Mouse (Mus musculus): ENCODE measurements around the gene Trappc1. TPM values are rescaled to one million over a fixed set of nuclear protein-coding genes. Genes with fewer than 3 reads are reported as not detected.

Trappc1 gene
- 195 and 215 TPM in 2 replicates for polyA plus RNA-seq (2014; fragmentation: Nextera tagmentation; extraction: Ambion mirVana)

DNA sequence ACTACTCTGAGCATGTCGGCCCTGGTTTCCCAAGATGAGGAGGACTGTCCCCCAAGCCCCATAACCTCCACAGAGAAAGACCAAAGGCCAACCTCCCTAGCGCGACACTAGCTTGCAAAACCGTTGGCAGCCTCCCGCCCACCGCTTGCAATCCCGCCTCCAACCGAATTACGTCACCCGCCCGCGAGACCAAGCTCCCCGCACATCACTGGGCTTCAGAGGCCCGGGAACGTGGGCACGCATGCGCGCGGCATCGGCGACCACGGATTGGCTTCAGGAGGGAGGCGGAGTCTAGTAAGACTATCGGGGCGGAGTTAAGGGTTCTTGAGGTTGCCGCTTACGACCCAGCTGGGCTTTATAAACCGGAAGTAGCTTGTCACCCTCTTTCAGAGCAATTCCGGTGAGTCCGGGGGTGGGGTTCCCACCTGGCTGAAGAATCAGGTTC is at the start of gene Trappc1, which contains the start of gene Cntrob:
Gene Trappc1, plus strand, starts transcription at position 314 of the 445 bp plus-strand sequence.
Gene Cntrob, minus strand, starts transcription at position 109 of the 445 bp plus-strand sequence.
- Histone ChIP-seq H3K4me2 (ENCODE audit: low read depth) (peak within 1 kb of the TSS; percentile 76), H3K4me1 (ENCODE audit: control insufficient read depth, insufficient read depth, low read length) (peaks cover 27% of the 10 kb centered on the region), H3K9ac (ENCODE audit: low read length) (peak within 1 kb of the TSS; percentile 86), H3K4me3 (ENCODE audit: low read depth, low read length) (peak within 1 kb of the TSS; percentile 61), H3K27ac (ENCODE audit: low read depth, low read length) (peak within 1 kb of the TSS; percentile 74), H3K36me3 (ENCODE audit: control insufficient read depth, insufficient read depth, low read length) (no peaks in the 10 kb centered on the region), H3K9me3 (ENCODE audit: control insufficient read depth, low read length) (no peaks in the 10 kb centered on the region), H3K27me3 (ENCODE audit: control insufficient read depth, insufficient read depth, low read length) (peaks cover 19% of the 10 kb centered on the region)
- DNase-seq (ENCODE audit: low spot score) (peak; percentile 98), ATAC-seq (ENCODE audit: insufficient read depth, low FRiP score, low TSS enrichment) (peak; percentile 91)
- WGBS: under 1% methylated on average over 30 of the region's 30 CpGs

DNA sequence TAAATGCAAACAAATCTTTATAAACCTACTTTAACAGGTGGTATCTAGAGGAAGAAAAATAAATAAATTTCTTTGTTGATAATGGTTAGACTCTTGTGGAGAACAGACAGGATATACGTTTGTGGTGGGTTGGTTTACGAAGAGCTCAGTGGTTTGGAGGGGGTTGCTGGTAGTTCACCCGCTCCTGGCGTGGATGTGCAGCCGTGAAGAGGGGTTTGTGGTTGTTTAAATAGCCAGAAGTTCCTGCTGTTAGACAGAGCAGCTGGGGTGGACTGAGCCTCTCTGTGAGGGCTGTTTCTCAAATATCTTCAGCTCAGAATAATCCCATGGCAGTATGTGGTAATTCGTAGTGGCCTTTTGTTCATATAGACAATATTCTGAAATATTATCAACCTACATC is 48.1 kb upstream of the Trappc1 start:
- Histone ChIP-seq H3K36me3 (ENCODE audit: control insufficient read depth, insufficient read depth, low read length) (no peaks in the 10 kb centered on the region), H3K4me1 (ENCODE audit: control insufficient read depth, insufficient read depth, low read length) (peaks cover 2% of the 10 kb centered on the region; the same call in 1 of the 2 replicates), H3K4me3 (ENCODE audit: low read depth, low read length) (no peak overlapping the region), H3K9ac (ENCODE audit: low read length) (no peak overlapping the region), H3K27ac (ENCODE audit: low read depth, low read length) (no peak overlapping the region), H3K9me3 (ENCODE audit: control insufficient read depth, low read length) (no peaks in the 10 kb centered on the region), H3K27me3 (ENCODE audit: control insufficient read depth, insufficient read depth, low read length) (no peaks in the 10 kb centered on the region), H3K4me2 (ENCODE audit: low read depth) (no peak overlapping the region)
- WGBS: 85% methylated on average over 6 of the region's 6 CpGs
- DNase-seq (ENCODE audit: low spot score): no peak
- ATAC-seq (ENCODE audit: insufficient read depth, low FRiP score, low TSS enrichment): no peak

DNA sequence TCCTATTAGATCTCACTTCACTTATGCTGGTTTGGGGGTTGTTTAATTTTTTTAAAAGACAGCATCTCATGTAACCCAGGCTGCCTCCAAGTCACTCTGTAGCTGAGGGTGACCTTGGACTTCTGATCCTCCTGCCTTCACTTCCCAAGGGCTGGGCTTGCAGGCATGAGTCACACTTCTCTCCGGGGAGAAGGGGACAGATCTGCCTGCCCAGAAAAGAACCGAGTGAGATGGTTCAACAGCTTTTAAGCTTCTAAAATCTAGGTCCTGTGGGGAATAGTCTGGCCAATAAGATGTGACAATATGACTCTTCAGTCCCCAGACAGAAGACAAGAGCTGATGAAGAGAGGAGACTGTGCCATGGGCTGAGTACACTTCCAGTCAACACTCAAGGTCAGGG is 47.7 kb upstream of the Trappc1 start:
- no peak for ATAC-seq (ENCODE audit: insufficient read depth, low FRiP score, low TSS enrichment)
- 91% methylated on average over 2 of the region's 2 CpGs for WGBS

DNA sequence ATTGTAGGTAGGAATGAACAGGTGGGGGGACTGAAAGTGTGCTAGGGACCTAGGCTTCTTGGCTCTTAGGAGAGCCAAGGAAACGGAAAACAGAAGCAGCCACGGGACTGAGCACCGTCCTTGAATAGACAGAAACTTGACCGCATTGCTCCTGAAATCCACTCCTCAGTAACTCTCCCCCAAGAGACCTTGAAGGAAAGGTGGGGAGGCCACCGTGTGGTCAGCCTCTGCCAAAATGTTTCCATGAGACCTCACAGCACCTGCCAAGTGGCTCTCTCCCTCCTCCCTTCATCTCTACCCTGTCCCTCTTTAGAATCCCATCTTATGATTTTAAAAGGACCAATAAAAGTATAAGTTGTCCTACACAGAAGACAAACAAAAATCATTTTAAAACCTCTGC is 46.5 kb upstream of the Trappc1 start:
- ATAC-seq (ENCODE audit: insufficient read depth, low FRiP score, low TSS enrichment) (no peak), DNase-seq (ENCODE audit: low spot score) (no peak)
- Histone ChIP-seq H3K36me3 (ENCODE audit: control insufficient read depth, insufficient read depth, low read length) (no peaks in the 10 kb centered on the region), H3K27me3 (ENCODE audit: control insufficient read depth, insufficient read depth, low read length) (no peaks in the 10 kb centered on the region), H3K9ac (ENCODE audit: low read length) (no peak overlapping the region), H3K27ac (ENCODE audit: low read depth, low read length) (no peak overlapping the region), H3K4me3 (ENCODE audit: low read depth, low read length) (no peak overlapping the region), H3K4me1 (ENCODE audit: control insufficient read depth, insufficient read depth, low read length) (no peaks in the 10 kb centered on the region), H3K4me2 (ENCODE audit: low read depth) (no peak overlapping the region), H3K9me3 (ENCODE audit: control insufficient read depth, low read length) (no peaks in the 10 kb centered on the region)
- WGBS: 73% methylated on average over 5 of the region's 5 CpGs

More for the DNA sequence above, 47.7 kb upstream of the Trappc1 start:
- Histone ChIP-seq H3K36me3 (ENCODE audit: control insufficient read depth, insufficient read depth, low read length) (no peaks in the 10 kb centered on the region), H3K4me2 (ENCODE audit: low read depth) (no peak overlapping the region), H3K4me3 (ENCODE audit: low read depth, low read length) (no peak overlapping the region), H3K4me1 (ENCODE audit: control insufficient read depth, insufficient read depth, low read length) (peaks cover 2% of the 10 kb centered on the region; the same call in 1 of the 2 replicates), H3K27ac (ENCODE audit: low read depth, low read length) (no peak overlapping the region), H3K9ac (ENCODE audit: low read length) (no peak overlapping the region), H3K27me3 (ENCODE audit: control insufficient read depth, insufficient read depth, low read length) (no peaks in the 10 kb centered on the region), H3K9me3 (ENCODE audit: control insufficient read depth, low read length) (no peaks in the 10 kb centered on the region)
- no peak for DNase-seq (ENCODE audit: low spot score)

DNA sequence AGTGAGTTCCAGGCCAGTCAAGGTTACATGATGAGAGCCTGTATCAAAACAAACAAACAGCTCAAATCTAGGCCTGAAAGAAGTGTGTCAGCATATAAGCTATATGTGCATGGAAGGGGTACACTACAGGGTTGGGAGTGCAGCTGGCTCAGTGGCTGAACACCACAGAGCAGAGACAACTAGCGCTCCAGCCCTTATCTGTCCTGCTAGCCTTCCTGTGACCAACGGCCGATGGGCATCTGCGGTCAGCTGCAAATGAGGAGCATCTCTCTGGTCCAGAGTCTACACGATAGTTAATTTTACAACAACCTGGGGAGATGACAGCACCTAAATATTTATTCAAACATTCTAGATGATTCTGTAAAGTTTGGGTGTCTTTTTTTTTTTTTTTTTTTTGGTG is 32.7 kb upstream of the Trappc1 start:
- H3K36me3 ChIP-seq (ENCODE audit: control insufficient read depth, insufficient read depth, low read length): no peaks in the 10 kb centered on the region
- ATAC-seq (ENCODE audit: insufficient read depth, low FRiP score, low TSS enrichment) (no peak), DNase-seq (ENCODE audit: low spot score) (no peak)
- H3K4me2 ChIP-seq (ENCODE audit: low read depth): no peak overlapping the region
- no peaks in the 10 kb centered on the region for H3K27me3 ChIP-seq (ENCODE audit: control insufficient read depth, insufficient read depth, low read length)
- 91% methylated on average over 5 of the region's 5 CpGs for WGBS
- no peaks in the 10 kb centered on the region for H3K4me1 ChIP-seq (ENCODE audit: control insufficient read depth, insufficient read depth, low read length)
- H3K4me3 ChIP-seq (ENCODE audit: low read depth, low read length): no peak overlapping the region
- no peak overlapping the region for H3K27ac ChIP-seq (ENCODE audit: low read depth, low read length)
- no peak overlapping the region for H3K9ac ChIP-seq (ENCODE audit: low read length)
- H3K9me3 ChIP-seq (ENCODE audit: control insufficient read depth, low read length): no peaks in the 10 kb centered on the region

DNA sequence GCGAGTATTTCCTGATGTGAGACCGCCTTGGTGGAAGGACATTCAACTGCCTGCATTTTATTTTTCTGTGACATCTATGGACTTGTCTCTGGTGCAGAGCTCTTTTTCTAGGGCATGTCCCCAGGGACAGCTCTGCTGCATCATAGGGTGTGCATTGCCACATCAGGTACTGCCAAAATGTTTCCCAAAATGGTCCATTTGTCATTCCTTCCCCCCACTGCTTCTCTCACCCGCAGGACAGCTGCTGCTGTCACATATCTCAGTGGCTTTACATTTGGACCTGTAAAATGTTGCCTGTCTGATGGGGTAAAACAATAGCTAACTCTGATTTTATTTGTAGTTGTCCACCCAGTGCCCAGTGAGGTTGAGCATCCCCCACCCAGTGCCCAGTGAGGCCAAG is 28.5 kb upstream of the Trappc1 start:
- H3K4me3 ChIP-seq (ENCODE audit: low read depth, low read length): no peak overlapping the region

DNA sequence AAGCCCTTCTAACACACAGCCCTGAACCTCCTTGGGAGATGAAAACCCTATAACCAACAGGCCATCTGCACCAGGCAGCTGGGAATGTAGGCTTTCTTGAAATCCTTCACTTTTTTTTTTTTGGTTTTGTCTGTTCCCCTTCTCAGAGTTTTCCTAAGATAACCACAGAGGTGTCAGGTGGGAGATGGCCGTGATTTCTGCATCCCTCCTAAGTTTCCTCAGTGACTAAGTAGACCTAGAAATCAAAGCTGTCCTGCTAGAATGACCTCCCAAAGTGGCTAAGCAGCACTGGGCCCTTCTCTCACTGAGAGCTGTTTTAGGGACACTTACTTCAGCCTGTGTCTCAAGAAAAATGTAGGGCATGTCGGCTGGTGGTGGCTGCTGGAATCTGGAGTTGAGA is 26.0 kb upstream of the Trappc1 start:
- Histone ChIP-seq H3K36me3 (ENCODE audit: control insufficient read depth, insufficient read depth, low read length) (0 out of 2 replicates have a peak, but pooled peaks cover under 1% of the 10 kb centered on the region), H3K27me3 (ENCODE audit: control insufficient read depth, insufficient read depth, low read length) (no peaks in the 10 kb centered on the region), H3K4me3 (ENCODE audit: low read depth, low read length) (no peak overlapping the region), H3K4me2 (ENCODE audit: low read depth) (no peak overlapping the region), H3K9me3 (ENCODE audit: control insufficient read depth, low read length) (no peaks in the 10 kb centered on the region), H3K9ac (ENCODE audit: low read length) (no peak overlapping the region), H3K4me1 (ENCODE audit: control insufficient read depth, insufficient read depth, low read length) (no peaks in the 10 kb centered on the region), H3K27ac (ENCODE audit: low read depth, low read length) (no peak overlapping the region)
- no peak for ATAC-seq (ENCODE audit: insufficient read depth, low FRiP score, low TSS enrichment)
- no peak for DNase-seq (ENCODE audit: low spot score)
- 87% methylated on average over 2 of the region's 2 CpGs for WGBS

More for the DNA sequence above, 28.5 kb upstream of the Trappc1 start:
- Histone ChIP-seq H3K4me2 (ENCODE audit: low read depth) (no peak overlapping the region), H3K4me1 (ENCODE audit: control insufficient read depth, insufficient read depth, low read length) (no peaks in the 10 kb centered on the region), H3K9me3 (ENCODE audit: control insufficient read depth, low read length) (no peaks in the 10 kb centered on the region), H3K36me3 (ENCODE audit: control insufficient read depth, insufficient read depth, low read length) (no peaks in the 10 kb centered on the region), H3K27ac (ENCODE audit: low read depth, low read length) (no peak overlapping the region), H3K9ac (ENCODE audit: low read length) (no peak overlapping the region), H3K27me3 (ENCODE audit: control insufficient read depth, insufficient read depth, low read length) (no peaks in the 10 kb centered on the region)
- DNase-seq (ENCODE audit: low spot score) (no peak), ATAC-seq (ENCODE audit: insufficient read depth, low FRiP score, low TSS enrichment) (no peak)
- 90% methylated on average over 3 of the region's 3 CpGs for WGBS

DNA sequence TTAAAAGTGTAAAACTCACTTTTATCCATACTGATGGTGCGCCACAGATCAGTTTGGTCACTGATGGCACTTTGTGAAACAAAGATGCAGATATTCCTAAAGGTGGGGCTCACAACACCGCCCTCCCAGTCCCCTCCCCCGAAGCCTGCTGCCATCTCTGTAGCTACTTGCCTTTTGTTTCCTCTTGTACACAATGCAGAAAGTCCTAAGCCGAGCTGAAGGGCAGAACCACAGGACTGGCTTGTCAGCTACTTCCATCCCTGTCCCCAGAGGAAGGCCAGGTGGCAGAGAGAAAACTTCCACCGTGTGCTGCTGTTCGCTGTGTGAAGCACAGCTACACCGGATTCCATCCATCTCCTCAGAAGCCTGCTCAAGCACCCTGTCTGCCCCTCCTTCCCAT is 25.5 kb upstream of the Trappc1 start:
- no peak for ATAC-seq (ENCODE audit: insufficient read depth, low FRiP score, low TSS enrichment)
- 81% methylated on average over 7 of the region's 7 CpGs for WGBS
- Histone ChIP-seq H3K27me3 (ENCODE audit: control insufficient read depth, insufficient read depth, low read length) (no peaks in the 10 kb centered on the region), H3K4me2 (ENCODE audit: low read depth) (no peak overlapping the region), H3K27ac (ENCODE audit: low read depth, low read length) (0 out of 2 replicates have a peak overlapping the region, but pooled peaks have one; percentile 7), H3K36me3 (ENCODE audit: control insufficient read depth, insufficient read depth, low read length) (peaks cover 4% of the 10 kb centered on the region; the same call in 1 of the 2 replicates), H3K9ac (ENCODE audit: low read length) (no peak overlapping the region), H3K4me3 (ENCODE audit: low read depth, low read length) (no peak overlapping the region), H3K9me3 (ENCODE audit: control insufficient read depth, low read length) (no peaks in the 10 kb centered on the region), H3K4me1 (ENCODE audit: control insufficient read depth, insufficient read depth, low read length) (no peaks in the 10 kb centered on the region)
- no peak for DNase-seq (ENCODE audit: low spot score)

DNA sequence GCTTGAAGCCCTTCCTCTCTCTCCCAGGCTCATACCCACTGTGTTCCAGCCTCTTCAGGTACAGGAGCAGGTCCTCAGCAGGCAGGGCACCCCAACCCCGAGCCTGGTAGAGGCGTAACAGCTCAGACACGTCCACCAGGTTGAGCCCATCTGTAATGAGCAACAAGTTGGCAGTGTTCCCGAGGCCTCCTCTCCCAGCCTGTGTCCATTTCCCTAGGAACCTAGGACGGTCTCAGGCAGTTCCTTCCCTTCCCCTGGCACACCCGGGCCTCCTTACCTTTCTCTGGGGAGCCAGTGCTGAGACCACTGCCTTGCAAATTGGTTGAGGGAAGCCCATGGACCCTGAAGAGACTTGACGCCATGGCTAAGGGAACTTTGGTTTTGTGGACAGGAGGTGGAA is 21.0 kb upstream of the Trappc1 start:
- no peak overlapping the region for H3K4me2 ChIP-seq (ENCODE audit: low read depth)
- no peak for DNase-seq (ENCODE audit: low spot score)
- WGBS: 94% methylated on average over 7 of the region's 7 CpGs
- H3K4me1 ChIP-seq (ENCODE audit: control insufficient read depth, insufficient read depth, low read length): no peaks in the 10 kb centered on the region
- H3K9me3 ChIP-seq (ENCODE audit: control insufficient read depth, low read length): no peaks in the 10 kb centered on the region
- no peak overlapping the region for H3K27ac ChIP-seq (ENCODE audit: low read depth, low read length)
- H3K9ac ChIP-seq (ENCODE audit: low read length): no peak overlapping the region
- peaks cover 10% of the 10 kb centered on the region for H3K36me3 ChIP-seq (ENCODE audit: control insufficient read depth, insufficient read depth, low read length)
- H3K4me3 ChIP-seq (ENCODE audit: low read depth, low read length): no peak overlapping the region
- no peaks in the 10 kb centered on the region for H3K27me3 ChIP-seq (ENCODE audit: control insufficient read depth, insufficient read depth, low read length)
- no peak for ATAC-seq (ENCODE audit: insufficient read depth, low FRiP score, low TSS enrichment)

All from neural tube, embryonic 11.5 days (tissue).